Mouse (Mus musculus) lung, postnatal 0 days (tissue): ENCODE measurements around the gene Tulp4. TPM values are rescaled to one million over a fixed set of nuclear protein-coding genes. Genes with fewer than 3 reads are reported as not detected.

ENCODE experiments used
- ATAC-seq: fragments of 200-750 bp; cut with Nextera tagmentation; 2 replicates; pipeline ENCODE4 v1.8.0; 2017; ENCODE audit warnings: moderate library complexity
- DNase-seq: peaks from one replicate; pipeline ENCODE4 v3.0.0-alpha.2; 2016; ENCODE audit warnings: low spot score
- H3K27ac ChIP-seq: fragments of 300-500 bp; sonication (generic); 2 replicates; pipeline ENCODE4 v1.5.1; 2014; ENCODE audit warnings: antibody characterized with exemption, mild to moderate bottlenecking, low read length, mixed read lengths
- H3K27me3 ChIP-seq: fragments of 300-500 bp; sonication (generic); replicated peaks from 2 replicates; pipeline ENCODE4 v1.6.1; 2014; ENCODE audit warnings: low read length, mixed read lengths; ENCODE audit not compliant: insufficient read depth
- H3K36me3 ChIP-seq: fragments of 300-500 bp; sonication (generic); 2 replicates; pipeline ENCODE4 v1.6.1; 2014; ENCODE audit warnings: low read length, mixed read lengths; ENCODE audit not compliant: insufficient read depth
- H3K4me1 ChIP-seq: fragments of 300-500 bp; sonication (generic); 2 replicates; pipeline ENCODE4 v1.6.1; 2014; ENCODE audit warnings: antibody characterized with exemption, low read depth, low read length, mixed read lengths; ENCODE audit not compliant: insufficient read depth
- H3K4me2 ChIP-seq: fragments of 300-500 bp; sonication (generic); replicated peaks from 2 replicates; pipeline ENCODE4 v1.6.1; 2014; ENCODE audit warnings: low read depth, mild to moderate bottlenecking, low read length, moderate library complexity, mixed read lengths
- H3K4me3 ChIP-seq: fragments of 300-500 bp; sonication (generic); 2 replicates; pipeline ENCODE4 v1.5.1; 2014; ENCODE audit warnings: low read depth, low read length
- H3K9ac ChIP-seq: fragments of 300-500 bp; sonication (generic); replicated peaks from 2 replicates; pipeline ENCODE4 v1.6.1; 2014; ENCODE audit warnings: low read depth, mild to moderate bottlenecking
- H3K9me3 ChIP-seq: fragments of 300-500 bp; sonication (generic); 2 replicates; pipeline ENCODE4 v1.6.1; 2016; ENCODE audit warnings: low read length, mixed read lengths
- CTCF ChIP-seq: IDR thresholded peaks from 2 replicates; pipeline ENCODE4 v1.5.1; 2016; ENCODE audit warnings: antibody characterized with exemption, mild to moderate bottlenecking
- EP300 ChIP-seq: IDR thresholded peaks from 2 replicates; pipeline ENCODE4 v1.6.1; 2016; ENCODE audit warnings: antibody characterized with exemption, mild to moderate bottlenecking, control low read depth
- WGBS: fragments of 180-500 bp; shearing (Covaris S2); extraction: QIAGEN DNeasy Blood & Tissue Kit; methylation state at CpG from one replicate; pipeline ENCODE4 v1.1.7; 2014; 5-methylcytosine and 5-hydroxymethylcytosine counted together
- polyA plus RNA-seq: library from polyadenylated mRNA; unstranded; fragments of >200 nt; fragmentation: Nextera tagmentation; extraction: Ambion mirVana; gene quantifications from 2 replicates; pipeline ENCODE4 v1.2.1, GENCODE M21; 2015

Tulp4 gene
- polyA plus RNA-seq, 1 experiment from 2014 or later: 35.4 TPM

DNA sequence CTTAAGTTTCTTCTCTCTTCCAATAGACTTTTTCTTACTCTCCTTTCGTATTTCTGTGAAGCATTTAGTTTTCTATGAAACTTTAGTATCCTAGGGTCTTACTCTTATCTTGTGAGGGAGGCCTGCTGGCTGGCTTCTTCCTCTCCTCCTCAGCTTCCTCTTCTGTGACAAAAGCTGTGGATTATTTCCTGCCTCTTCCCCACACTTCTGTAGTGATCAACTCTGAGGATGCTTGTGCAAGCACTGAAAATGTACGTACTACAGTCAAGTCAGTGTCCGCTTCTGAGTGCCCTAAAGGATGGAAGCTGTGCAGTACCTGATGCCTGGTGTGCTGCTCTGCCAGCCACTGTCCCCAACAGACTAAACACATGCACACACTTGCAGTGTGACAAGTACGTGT, 80.4 kb downstream of the Tulp4 start:
- 78% methylated on average over 4 of the region's 4 CpGs for WGBS
- H3K27me3 ChIP-seq: no peaks in the 10 kb centered on the region
- no peak overlapping the region for H3K4me2 ChIP-seq
- no peak overlapping the region for H3K9ac ChIP-seq
- no peaks in the 10 kb centered on the region for H3K4me1 ChIP-seq
- no peak for TF ChIP-seq CTCF
- TF ChIP-seq EP300: no peak
- no peaks in the 10 kb centered on the region for H3K9me3 ChIP-seq
- H3K27ac ChIP-seq: no peak overlapping the region
- H3K4me3 ChIP-seq: no peak overlapping the region
- no peak for ATAC-seq
- no peaks in the 10 kb centered on the region; the same call in 1 of the 2 replicates for H3K36me3 ChIP-seq
- no peak for DNase-seq

DNA sequence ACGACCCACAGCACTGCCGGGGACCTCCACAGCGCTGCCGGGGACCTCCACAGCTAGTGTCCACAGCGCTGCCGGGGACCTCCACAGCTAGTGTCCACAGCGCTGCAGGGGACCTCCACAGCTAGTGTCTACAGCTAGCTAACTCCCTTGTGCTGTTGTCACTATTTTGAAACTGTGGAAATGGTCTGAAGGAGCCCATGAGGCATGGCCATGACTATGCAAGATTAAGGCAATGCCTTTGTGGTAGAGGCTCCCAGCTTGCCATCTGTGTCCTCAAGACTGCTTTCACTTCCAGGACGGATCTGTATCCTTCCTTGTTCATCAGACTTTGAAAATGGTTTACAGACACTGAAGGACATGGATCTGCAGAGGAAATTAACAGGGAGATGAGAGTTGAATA, 80.9 kb downstream of the Tulp4 start:
- Histone ChIP-seq H3K9ac (no peak overlapping the region), H3K27ac (no peak overlapping the region), H3K36me3 (no peaks in the 10 kb centered on the region; the same call in 1 of the 2 replicates), H3K9me3 (no peaks in the 10 kb centered on the region), H3K4me3 (no peak overlapping the region), H3K4me2 (no peak overlapping the region), H3K27me3 (no peaks in the 10 kb centered on the region), H3K4me1 (no peaks in the 10 kb centered on the region)
- DNase-seq (no peak), ATAC-seq (no peak)
- TF ChIP-seq CTCF: no peak
- no peak for TF ChIP-seq EP300
- 93% methylated on average over 8 of the region's 8 CpGs for WGBS

DNA sequence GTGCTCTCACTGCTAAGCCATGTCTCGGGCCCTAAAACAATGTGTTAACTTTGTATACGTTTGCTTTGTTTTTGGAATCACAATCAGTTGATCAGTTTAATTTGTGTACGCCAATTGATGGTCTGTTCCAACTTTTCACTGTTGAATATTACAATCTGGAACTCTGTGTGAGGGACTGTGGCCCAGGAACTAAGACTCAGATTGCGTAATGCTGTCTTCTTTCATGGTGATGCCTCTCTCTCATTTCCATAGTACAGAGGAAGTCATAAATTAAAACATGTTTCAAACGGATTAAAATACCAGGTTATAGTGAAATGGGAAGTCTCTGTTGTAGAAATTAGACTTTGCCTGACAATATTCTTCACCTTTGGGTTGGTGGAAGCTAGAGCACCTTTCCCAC, 83.0 kb downstream of the Tulp4 start:
- DNase-seq (no peak), ATAC-seq (no peak)
- no peaks in the 10 kb centered on the region for H3K27me3 ChIP-seq
- TF ChIP-seq CTCF (no peak), EP300 (no peak)
- H3K9me3 ChIP-seq: no peaks in the 10 kb centered on the region
- no peaks in the 10 kb centered on the region; the same call in 1 of the 2 replicates for H3K36me3 ChIP-seq
- no peak overlapping the region for H3K4me3 ChIP-seq
- WGBS: 74% methylated on average over 5 of the region's 5 CpGs
- H3K27ac ChIP-seq: no peak overlapping the region
- H3K4me1 ChIP-seq: no peaks in the 10 kb centered on the region
- H3K4me2 ChIP-seq: no peak overlapping the region
- H3K9ac ChIP-seq: no peak overlapping the region

DNA sequence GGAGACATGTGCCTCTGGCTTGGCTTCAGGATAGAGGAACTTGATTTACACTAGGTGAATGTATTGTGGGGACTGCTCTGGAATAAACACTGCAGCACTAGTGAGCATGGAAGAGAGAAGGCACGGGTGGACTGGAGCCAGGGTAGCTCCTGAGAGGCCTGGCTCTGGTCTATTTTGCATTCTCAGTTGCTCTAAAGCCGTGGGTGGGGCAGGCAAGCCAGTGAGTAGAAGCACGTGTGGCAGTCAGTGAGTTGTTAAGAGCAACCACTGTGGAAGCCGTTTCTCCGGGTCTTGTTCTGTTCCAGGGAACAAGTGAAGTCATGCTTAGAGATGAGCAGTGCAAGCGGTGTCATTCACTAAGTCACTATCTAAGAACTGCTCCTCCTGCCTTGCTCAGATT, 86.0 kb downstream of the Tulp4 start:
- no peak for DNase-seq
- H3K36me3 ChIP-seq: no peaks in the 10 kb centered on the region; the same call in 1 of the 2 replicates
- H3K27me3 ChIP-seq: no peaks in the 10 kb centered on the region
- H3K4me3 ChIP-seq: no peak overlapping the region
- no peaks in the 10 kb centered on the region for H3K9me3 ChIP-seq
- no peak for TF ChIP-seq CTCF
- TF ChIP-seq EP300: no peak
- no peak overlapping the region for H3K4me2 ChIP-seq
- WGBS: 87% methylated on average over 6 of the region's 6 CpGs
- ATAC-seq: no peak
- H3K4me1 ChIP-seq: no peaks in the 10 kb centered on the region
- no peak overlapping the region for H3K27ac ChIP-seq
- H3K9ac ChIP-seq: no peak overlapping the region

DNA sequence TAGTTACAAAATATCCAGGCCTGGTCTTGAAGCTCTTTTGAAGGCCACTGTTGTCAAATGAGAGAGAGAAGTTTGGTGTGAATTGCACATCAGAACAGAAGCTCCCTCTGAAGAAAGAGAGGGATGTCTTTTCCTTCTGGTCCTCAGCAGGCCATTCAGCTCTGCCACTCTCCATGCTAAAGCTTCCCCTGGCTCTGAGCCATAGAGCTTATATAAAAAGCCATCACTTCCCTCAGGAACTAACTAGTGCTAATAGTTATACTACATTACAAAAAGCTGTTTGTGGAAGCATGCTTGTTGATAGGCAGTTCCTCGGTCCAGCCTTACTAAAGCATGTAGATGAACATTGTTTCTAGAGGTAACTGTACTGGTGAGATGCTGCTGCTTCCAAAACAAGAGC, 89.2 kb downstream of the Tulp4 start:
- Histone ChIP-seq H3K4me1 (no peaks in the 10 kb centered on the region), H3K4me3 (no peak overlapping the region), H3K36me3 (no peaks in the 10 kb centered on the region), H3K27ac (no peak overlapping the region), H3K4me2 (no peak overlapping the region), H3K27me3 (no peaks in the 10 kb centered on the region), H3K9ac (no peak overlapping the region), H3K9me3 (no peaks in the 10 kb centered on the region)
- no peak for TF ChIP-seq EP300
- TF ChIP-seq CTCF: no peak
- no peak for DNase-seq
- WGBS: 81% methylated on average over 1 of the region's 1 CpGs
- ATAC-seq: no peak

DNA sequence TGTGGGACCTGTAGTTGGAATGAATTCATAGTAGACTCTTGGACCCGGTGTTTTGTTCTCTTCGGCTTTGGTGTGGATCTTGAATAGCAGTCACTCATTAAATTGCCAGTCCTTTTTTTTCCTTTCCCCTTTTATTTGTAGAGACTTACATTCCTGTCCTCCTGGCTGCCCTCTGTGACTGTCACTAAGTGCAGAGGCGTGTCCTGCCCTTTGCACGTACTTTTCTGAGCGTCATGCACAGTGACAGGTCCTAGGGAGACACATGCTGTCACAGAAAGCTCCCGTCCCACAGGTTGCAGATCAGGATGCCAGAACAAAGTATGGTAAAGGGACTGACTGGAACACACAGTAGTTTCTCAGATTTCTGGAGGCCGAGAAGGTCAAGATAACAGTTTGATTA, 91.3 kb downstream of the Tulp4 start:
- Histone ChIP-seq H3K27me3 (no peaks in the 10 kb centered on the region), H3K4me1 (no peaks in the 10 kb centered on the region), H3K4me3 (no peak overlapping the region), H3K9ac (no peak overlapping the region), H3K27ac (no peak overlapping the region), H3K36me3 (0 out of 2 replicates have a peak, but pooled peaks cover 6% of the 10 kb centered on the region), H3K9me3 (no peaks in the 10 kb centered on the region), H3K4me2 (no peak overlapping the region)
- ATAC-seq (no peak), DNase-seq (no peak)
- TF ChIP-seq EP300 (no peak), CTCF (no peak)
- 80% methylated on average over 7 of the region's 7 CpGs for WGBS

DNA sequence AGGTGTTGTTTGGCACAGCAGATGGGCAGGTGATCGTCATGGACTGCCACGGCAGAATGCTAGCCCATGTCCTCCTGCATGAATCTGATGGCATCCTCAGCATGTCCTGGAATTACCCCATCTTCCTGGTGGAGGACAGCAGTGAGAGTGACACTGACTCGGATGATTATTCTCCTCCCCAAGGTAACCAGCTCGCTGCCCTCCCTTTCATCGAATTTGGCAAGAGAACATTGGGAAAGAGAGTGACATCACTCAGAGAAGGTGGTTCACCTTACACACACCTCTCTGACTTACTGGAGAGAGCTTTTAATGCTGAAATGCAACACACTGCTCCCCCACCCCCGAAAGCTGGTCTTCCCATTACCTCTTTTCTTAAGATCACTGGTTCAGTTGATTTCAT, 92.4 kb downstream of the Tulp4 start:
- no peak overlapping the region for H3K4me3 ChIP-seq
- H3K4me1 ChIP-seq: 0 out of 2 replicates have a peak, but pooled peaks cover 4% of the 10 kb centered on the region
- no peak for ATAC-seq
- H3K27ac ChIP-seq: no peak overlapping the region
- no peak for DNase-seq
- H3K36me3 ChIP-seq: 0 out of 2 replicates have a peak, but pooled peaks cover 6% of the 10 kb centered on the region
- TF ChIP-seq EP300: no peak
- no peak for TF ChIP-seq CTCF
- WGBS: 90% methylated on average over 6 of the region's 6 CpGs
- no peaks in the 10 kb centered on the region for H3K27me3 ChIP-seq
- H3K9me3 ChIP-seq: no peaks in the 10 kb centered on the region
- no peak overlapping the region for H3K4me2 ChIP-seq
- H3K9ac ChIP-seq: no peak overlapping the region
